Comparison of ENCODE assay signal across 16 mouse cellular contexts in the genomic region with DNA sequence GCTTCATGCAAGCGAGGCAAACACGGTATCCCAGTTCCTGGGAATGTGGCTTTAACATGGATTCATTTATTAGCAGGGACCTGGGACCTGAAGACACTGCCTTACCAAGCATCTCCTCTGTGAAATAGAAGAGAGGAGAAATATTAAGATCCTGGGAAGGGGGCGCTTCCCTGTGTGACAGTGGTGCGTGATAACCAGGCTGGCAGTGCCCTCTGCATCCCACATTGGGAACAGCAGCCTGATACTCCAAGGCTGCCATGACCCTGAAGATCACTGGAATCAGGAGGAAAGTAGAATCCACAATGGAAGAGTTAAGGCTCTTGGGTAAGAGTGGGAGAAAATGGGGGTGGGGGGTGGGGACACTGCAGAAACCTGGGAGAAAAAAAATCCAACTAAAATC. TPM values are rescaled to one million over a fixed set of nuclear protein-coding genes. Genes with fewer than 3 reads are reported as not detected.
DNase-seq lines count a peak whose midpoint lies in the region; ATAC-seq and TF ChIP-seq lines count a peak whose summit lies in the region.
"Had no signal": no experiment of that assay in that cellular context is flagged by ENCODE, and none has a peak within 500 bp of the region (broad histone marks: within the 10 kb centered on the region; RNA-seq: fewer than 3 reads in every experiment).

No protein-coding gene starts in this region.

- no peaks in the 10 kb centered on the region for H3K4me1 ChIP-seq in forebrain, embryonic 14.5 days (ENCODE audit: control insufficient read depth, insufficient read depth, low read length)
- H3K4me1 ChIP-seq in forebrain, embryonic 10.5 days: peaks cover 35% of the 10 kb centered on the region

- H3K9ac ChIP-seq in forebrain, embryonic 14.5 days (ENCODE audit: low read length): no peak overlapping the region

- WGBS in forebrain, embryonic 14.5 days: 24% methylated on average over 4 of the region's 4 CpGs
- 44% methylated on average over 4 of the region's 4 CpGs for WGBS in forebrain, embryonic 10.5 days

- TF ChIP-seq CTCF in layer of hippocampus, adult 2 months (conservative IDR thresholded peaks at IDR 0.05): peak; percentile 78

- no peak overlapping the region for H3K4me2 ChIP-seq in forebrain, embryonic 14.5 days (ENCODE audit: low read length)

- ATAC-seq in forebrain, embryonic 14.5 days: no peak

- H3K27ac ChIP-seq in forebrain, embryonic 14.5 days (ENCODE audit: low read depth, low read length): no peak overlapping the region
- no peak overlapping the region for H3K27ac ChIP-seq in forebrain, embryonic 10.5 days
- no peak overlapping the region for H3K27ac ChIP-seq in layer of hippocampus, adult 2 months

- peaks cover 69% of the 10 kb centered on the region for H3K27me3 ChIP-seq in forebrain, embryonic 14.5 days (replicated peaks; ENCODE audit: control insufficient read depth, insufficient read depth, low read length)
- peaks cover 98% of the 10 kb centered on the region for H3K27me3 ChIP-seq in forebrain, embryonic 10.5 days (ENCODE audit: poor library complexity, severe bottlenecking)

- H3K36me3 ChIP-seq in forebrain, embryonic 14.5 days (ENCODE audit: control insufficient read depth, insufficient read depth, low read length): no peaks in the 10 kb centered on the region
- H3K36me3 ChIP-seq in forebrain, embryonic 10.5 days (replicated peaks): no peaks in the 10 kb centered on the region

- DNase-seq in forebrain, embryonic 14.5 days (ENCODE audit: low spot score): peak; percentile 60
- no peak for DNase-seq in forebrain, embryonic 10.5 days (ENCODE audit: extremely low spot score, low spot score)
- no peak for DNase-seq in layer of hippocampus, adult 2 months (ENCODE audit: low spot score in 2 of 2)
- no peak for DNase-seq in layer of hippocampus, adult 18-20 months (ENCODE audit: low spot score in 2 of 2)
- DNase-seq in 416B (ENCODE audit: low read depth) (peak; percentile 51), ZHBTc4 (ENCODE audit: low read depth, low spot score) (peak; percentile 49)
- DNase-seq in frontal cortex, postnatal 10 days (ENCODE audit: low spot score in 2 of 2): no peak
- no peak for DNase-seq in cerebellum, postnatal 25 days
- DNase-seq: adrenal gland, adult 2 months; cerebellum, adult 9-10 months had no signal

- no peaks in the 10 kb centered on the region for H3K9me3 ChIP-seq in forebrain, embryonic 14.5 days (replicated peaks; ENCODE audit: control insufficient read depth, low read length)
- no peaks in the 10 kb centered on the region; the same call in 1 of the 2 replicates for H3K9me3 ChIP-seq in forebrain, embryonic 10.5 days

- no peak overlapping the region for H3K4me3 ChIP-seq in forebrain, embryonic 14.5 days (ENCODE audit: low read depth, low read length)
- H3K4me3 ChIP-seq in forebrain, embryonic 10.5 days: no peak overlapping the region
- H3K4me3 ChIP-seq in layer of hippocampus, adult 2 months: no peak overlapping the region
- H3K4me3 ChIP-seq: myocyte had no signal

RNA-seq across cellular contexts. Expression of a gene that starts 1.7 kb away (rescaled TPM):
- 0.56 TPM in 1 of 2 replicates, not detected in the other for polyA plus RNA-seq in forebrain, embryonic 14.5 days (2014; fragmentation: Nextera tagmentation; extraction: Ambion mirVana)
- polyA plus RNA-seq in forebrain, embryonic 10.5 days (2016; fragmentation: Nextera tagmentation; extraction: Ambion mirVana): 0.49 and 1.3 TPM in 2 replicates
- not detected for total RNA-seq in layer of hippocampus, adult 2 months (2021)
- total RNA-seq in layer of hippocampus, adult 18-20 months (2021): not detected
- total RNA-seq: adrenal gland, adult 2 months; hematopoietic stem cell, adult 5-6 weeks; left cerebral cortex, postnatal 36 days had no signal
- polyA plus RNA-seq: gonadal fat pad, adult 2 months; lung, embryonic 16.5 days; stomach, embryonic 16.5 days had no signal

RNA-seq across cellular contexts. Expression of a gene that starts 10.0 kb away (rescaled TPM):
- not detected in 2 replicates for polyA plus RNA-seq in forebrain, embryonic 14.5 days (2014; fragmentation: Nextera tagmentation; extraction: Ambion mirVana)
- polyA plus RNA-seq in forebrain, embryonic 10.5 days (2016; fragmentation: Nextera tagmentation; extraction: Ambion mirVana): 0.12 and 0.33 TPM in 2 replicates
- under 1 TPM; 0.15 to 0.38 TPM for total RNA-seq in layer of hippocampus, adult 2 months (2021)
- total RNA-seq in layer of hippocampus, adult 18-20 months (2021): under 1 TPM; 0.23 to 0.64 TPM

RNA-seq across cellular contexts. Expression of a gene that starts 21.4 kb away (rescaled TPM):
- polyA plus RNA-seq in forebrain, embryonic 14.5 days (2014; fragmentation: Nextera tagmentation; extraction: Ambion mirVana): 0.33 and 0.57 TPM in 2 replicates
- polyA plus RNA-seq in forebrain, embryonic 10.5 days (2016; fragmentation: Nextera tagmentation; extraction: Ambion mirVana): 0.10 TPM in 1 of 2 replicates, not detected in the other
- total RNA-seq in layer of hippocampus, adult 2 months (2021): 1,000 to 10,000 TPM; 1,636 to 1,683 TPM
- 1,000 to 10,000 TPM; 1,780 to 1,859 TPM for total RNA-seq in layer of hippocampus, adult 18-20 months (2021)
- polyA plus RNA-seq: lung, embryonic 16.5 days; stomach, embryonic 16.5 days had no signal

RNA-seq across cellular contexts. Expression of a gene that starts 24.9 kb away (rescaled TPM):
- 31.7 and 41.4 TPM in 2 replicates for polyA plus RNA-seq in forebrain, embryonic 14.5 days (2014; fragmentation: Nextera tagmentation; extraction: Ambion mirVana)
- 42.1 and 42.5 TPM in 2 replicates for polyA plus RNA-seq in forebrain, embryonic 10.5 days (2016; fragmentation: Nextera tagmentation; extraction: Ambion mirVana)
- 100 to 1,000 TPM; 820 to 852 TPM for total RNA-seq in layer of hippocampus, adult 2 months (2021)
- total RNA-seq in layer of hippocampus, adult 18-20 months (2021): 100 to 1,000 TPM; 830 to 882 TPM

RNA-seq across cellular contexts. Expression of a gene that starts 43.4 kb away (rescaled TPM):
- 82.1 and 87.3 TPM in 2 replicates for polyA plus RNA-seq in forebrain, embryonic 14.5 days (2014; fragmentation: Nextera tagmentation; extraction: Ambion mirVana)
- polyA plus RNA-seq in forebrain, embryonic 10.5 days (2016; fragmentation: Nextera tagmentation; extraction: Ambion mirVana): 90.4 and 93.5 TPM in 2 replicates
- 10 to 100 TPM; 50.3 to 51.9 TPM for total RNA-seq in layer of hippocampus, adult 2 months (2021)
- total RNA-seq in layer of hippocampus, adult 18-20 months (2021): 10 to 100 TPM; 50.6 to 51.1 TPM

Comparison
In these comparisons a context has a peak if more than half of its experiments do, and no peak if none do; other contexts are left out.
1. DNase-seq: peak in forebrain, embryonic 14.5 days (single experiment), 416B (single experiment) and ZHBTc4 (single experiment); none in forebrain, embryonic 10.5 days (single experiment), layer of hippocampus, adult 2 months (0 of 2), layer of hippocampus, adult 18-20 months (0 of 2), frontal cortex, postnatal 10 days (0 of 2) and cerebellum, postnatal 25 days (0 of 2).